Mouse (Mus musculus) erythroblast, embryonic 14.5 days (primary cell): ENCODE results near the gene Btd. TPM values are rescaled to one million over a fixed set of nuclear protein-coding genes. Genes with fewer than 3 reads are reported as not detected.
A peak's percentile ranks its signal among the peaks of the same experiment; 100 is the strongest.

ENCODE experiments used
- H3K27me3 ChIP-seq: 2 replicates; pipeline ENCODE4 v1.6.1; 2012; ENCODE audit warnings: inconsistent platforms; ENCODE audit not compliant: control insufficient read depth
- H3K36me3 ChIP-seq: 2 replicates; pipeline ENCODE4 v1.6.1; 2012; ENCODE audit warnings: mild to moderate bottlenecking, inconsistent platforms; ENCODE audit not compliant: control insufficient read depth
- H3K4me1 ChIP-seq: 2 replicates; pipeline ENCODE4 v1.6.1; 2012; ENCODE audit warnings: inconsistent platforms; ENCODE audit not compliant: control insufficient read depth
- H3K4me3 ChIP-seq: replicated peaks from 2 replicates; pipeline ENCODE3; 2012; ENCODE audit warnings: moderate library complexity, mild to moderate bottlenecking, inconsistent platforms
- H3K9me3 ChIP-seq: 2 replicates; pipeline ENCODE4 v1.6.1; 2012; ENCODE audit warnings: low read length, inconsistent platforms, mixed read lengths; ENCODE audit not compliant: control insufficient read depth
- GATA1 ChIP-seq: IDR thresholded peaks from 2 replicates; pipeline ENCODE4 v1.6.1; 2012; ENCODE audit warnings: low read length, inconsistent platforms, mixed read lengths
- TAL1 ChIP-seq: IDR thresholded peaks from 3 replicates; pipeline ENCODE4 v1.6.1; 2012; ENCODE audit warnings: low read length, inconsistent platforms, mixed read lengths
- polyA plus RNA-seq: library from polyadenylated mRNA; stranded (reverse); fragments of >175 nt; gene quantifications from 2 replicates; pipeline ENCODE4 v1.2.3, GENCODE M21; 2012

The Btd gene
- polyA plus RNA-seq, 1 experiment = 0.26 TPM

- Histone ChIP-seq H3K4me1 (peaks cover 42% of the 10 kb centered on the region), H3K36me3 (peaks cover 6% of the 10 kb centered on the region)
These were observed 21.1 kb downstream of the Btd start for GRCm38 (mm10) chr14:31661671-31662554.

GRCm38 (mm10) chr14:31662555-31663211 is 21.9 kb downstream of the Btd start:
- H3K4me3 ChIP-seq = no peak overlapping the region
- peaks cover 38% of the 10 kb centered on the region for H3K4me1 ChIP-seq
- peaks cover 13% of the 10 kb centered on the region for H3K36me3 ChIP-seq
- TF ChIP-seq GATA1 (no peak), TAL1 (no peak)
- H3K27me3 ChIP-seq = peaks cover 16% of the 10 kb centered on the region
- H3K9me3 ChIP-seq = 0 out of 2 replicates have a peak, but pooled peaks cover 3% of the 10 kb centered on the region

More at GRCm38 (mm10) chr14:31661671-31662554, 21.1 kb downstream of the Btd start:
- Histone ChIP-seq H3K4me3 (peak overlapping the region; percentile 54), H3K9me3 (0 out of 2 replicates have a peak, but pooled peaks cover 2% of the 10 kb centered on the region), H3K27me3 (peaks cover 16% of the 10 kb centered on the region)
- TF ChIP-seq GATA1 (no peak), TAL1 (no peak)

GRCm38 (mm10) chr14:31663376-31664099 is 22.7 kb downstream of the Btd start:
- Histone ChIP-seq H3K4me1 (peaks cover 36% of the 10 kb centered on the region), H3K36me3 (peaks cover 13% of the 10 kb centered on the region), H3K4me3 (no peak overlapping the region)

GRCm38 (mm10) chr14:31664100-31664902 is 23.5 kb downstream of the Btd start:
- Histone ChIP-seq H3K4me3 (no peak overlapping the region), H3K36me3 (peaks cover 13% of the 10 kb centered on the region), H3K9me3 (0 out of 2 replicates have a peak, but pooled peaks cover 3% of the 10 kb centered on the region), H3K4me1 (peaks cover 34% of the 10 kb centered on the region), H3K27me3 (peaks cover 16% of the 10 kb centered on the region)
- TF ChIP-seq TAL1 (no peak), GATA1 (no peak)

More at GRCm38 (mm10) chr14:31663376-31664099, 22.7 kb downstream of the Btd start:
- no peak for TF ChIP-seq GATA1
- Histone ChIP-seq H3K9me3 (0 out of 2 replicates have a peak, but pooled peaks cover 3% of the 10 kb centered on the region), H3K27me3 (peaks cover 16% of the 10 kb centered on the region)

- Histone ChIP-seq H3K9me3 (0 out of 2 replicates have a peak, but pooled peaks cover 3% of the 10 kb centered on the region), H3K4me3 (no peak overlapping the region), H3K36me3 (peaks cover 13% of the 10 kb centered on the region), H3K27me3 (peaks cover 16% of the 10 kb centered on the region), H3K4me1 (peaks cover 31% of the 10 kb centered on the region)
- TF ChIP-seq TAL1 (no peak), GATA1 (no peak)
These were observed 24.2 kb downstream of the Btd start for GRCm38 (mm10) chr14:31664903-31665565.

- 0 out of 2 replicates have a peak, but pooled peaks cover 3% of the 10 kb centered on the region for H3K9me3 ChIP-seq
- peaks cover 13% of the 10 kb centered on the region for H3K36me3 ChIP-seq
- H3K27me3 ChIP-seq = peaks cover 16% of the 10 kb centered on the region
- TF ChIP-seq TAL1 (no peak), GATA1 (no peak)
- H3K4me1 ChIP-seq = peaks cover 31% of the 10 kb centered on the region
- H3K4me3 ChIP-seq = no peak overlapping the region
These were observed 24.7 kb downstream of the Btd start for GRCm38 (mm10) chr14:31665566-31665940.

GRCm38 (mm10) chr14:31666931-31667705 is 26.3 kb downstream of the Btd start:
- TF ChIP-seq GATA1 = no peak
- no peak for TF ChIP-seq TAL1
- Histone ChIP-seq H3K4me3 (no peak overlapping the region), H3K4me1 (peaks cover 22% of the 10 kb centered on the region), H3K27me3 (peaks cover 9% of the 10 kb centered on the region), H3K36me3 (peaks cover 13% of the 10 kb centered on the region), H3K9me3 (0 out of 2 replicates have a peak, but pooled peaks cover 3% of the 10 kb centered on the region)
